Mouse (Mus musculus): ENCODE measurements at regions not wholly inside any gene's neighbourhood (a gene's known extent, or its start where the extent isn't known, plus 50 kb on each side); places are given as distances from the start of the nearest gene placed in this dataset.

DNA sequence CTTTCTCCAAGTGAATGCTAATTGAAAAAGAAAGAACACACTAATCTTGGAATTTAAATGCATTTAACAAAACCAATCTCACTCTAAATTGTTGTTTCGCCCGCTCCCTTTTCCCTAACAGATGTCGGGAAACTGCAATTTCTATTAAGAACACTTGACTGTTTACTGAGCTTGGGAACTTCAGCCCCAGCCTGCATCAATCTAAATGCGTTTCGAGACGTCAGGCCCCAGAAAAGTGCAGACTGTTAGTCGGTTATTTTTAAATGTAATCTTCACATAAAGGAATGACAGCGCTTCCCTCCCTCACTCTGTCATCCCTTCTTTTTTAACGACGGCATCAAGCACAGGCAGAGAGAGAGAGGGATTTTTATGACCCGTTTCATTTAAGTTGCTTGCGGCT lies 677.7 kb downstream of the Vrk1 start:
- TF ChIP-seq POLR2A (IDR thresholded peaks at IDR 0.05; ENCODE audit: borderline replicate concordance, insufficient read depth, low read length) (no peak), CTCF (IDR thresholded peaks at IDR 0.05; ENCODE audit: borderline replicate concordance, insufficient read depth, low read depth, low read length) (no peak)

All from cerebellum, adult 2 months (tissue).